Mouse (Mus musculus) liver, postnatal 0 days (tissue): Measurements from ENCODE around the gene Pdia2.
A peak's percentile ranks its signal among the peaks of the same experiment; 100 is the strongest.
"Not testable (repeated sequence)": the region's sequence is repeated elsewhere in the genome, so short reads cannot be mapped to it uniquely, and the experiment has no call there.

ENCODE experiments used
- CTCF ChIP-seq: sonication (generic); IDR thresholded peaks from 2 replicates; pipeline ENCODE4 v1.5.1; 2016; ENCODE audit warnings: antibody characterized with exemption, low read depth
- EP300 ChIP-seq: IDR thresholded peaks from 2 replicates; pipeline ENCODE4 v1.6.1; 2016; ENCODE audit warnings: antibody characterized with exemption, low read depth, mild to moderate bottlenecking

DNA sequence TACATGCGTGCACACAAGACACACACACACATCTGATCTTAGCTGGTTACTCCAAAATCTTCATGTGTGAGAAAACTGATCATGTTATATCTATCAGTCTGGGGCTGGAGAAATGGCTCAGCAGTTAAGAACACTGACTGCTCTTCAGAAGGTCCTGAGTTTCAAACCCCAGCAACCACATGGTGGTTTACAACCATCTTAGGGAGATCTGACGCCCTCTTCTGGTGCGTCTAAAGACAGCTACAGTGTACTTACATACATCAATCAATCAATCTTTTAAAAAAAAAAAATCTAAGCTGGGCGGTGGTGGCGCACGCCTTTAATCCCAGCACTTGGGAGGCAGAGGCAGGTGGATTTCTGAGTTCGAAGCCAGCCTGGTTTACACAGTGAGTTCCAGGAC, 7.4 kb downstream of the Pdia2 start:
- peak; percentile 14; the same call in 1 of the 2 replicates for TF ChIP-seq CTCF
- TF ChIP-seq EP300 = not testable (repeated sequence)
